Mouse (Mus musculus) T-helper 1 cell (primary cell): ENCODE measurements around the gene Gm10188.

Experiments used
- in situ Hi-C: fragments of 300-600 bp; cut with MboI, MseI; formaldehyde crosslinking; loops from one replicate; pipeline ENCODE4 v1.15.1; 2025; ENCODE audit warnings: high pct_unique_total_duplicates

The Gm10188 gene

DNA sequence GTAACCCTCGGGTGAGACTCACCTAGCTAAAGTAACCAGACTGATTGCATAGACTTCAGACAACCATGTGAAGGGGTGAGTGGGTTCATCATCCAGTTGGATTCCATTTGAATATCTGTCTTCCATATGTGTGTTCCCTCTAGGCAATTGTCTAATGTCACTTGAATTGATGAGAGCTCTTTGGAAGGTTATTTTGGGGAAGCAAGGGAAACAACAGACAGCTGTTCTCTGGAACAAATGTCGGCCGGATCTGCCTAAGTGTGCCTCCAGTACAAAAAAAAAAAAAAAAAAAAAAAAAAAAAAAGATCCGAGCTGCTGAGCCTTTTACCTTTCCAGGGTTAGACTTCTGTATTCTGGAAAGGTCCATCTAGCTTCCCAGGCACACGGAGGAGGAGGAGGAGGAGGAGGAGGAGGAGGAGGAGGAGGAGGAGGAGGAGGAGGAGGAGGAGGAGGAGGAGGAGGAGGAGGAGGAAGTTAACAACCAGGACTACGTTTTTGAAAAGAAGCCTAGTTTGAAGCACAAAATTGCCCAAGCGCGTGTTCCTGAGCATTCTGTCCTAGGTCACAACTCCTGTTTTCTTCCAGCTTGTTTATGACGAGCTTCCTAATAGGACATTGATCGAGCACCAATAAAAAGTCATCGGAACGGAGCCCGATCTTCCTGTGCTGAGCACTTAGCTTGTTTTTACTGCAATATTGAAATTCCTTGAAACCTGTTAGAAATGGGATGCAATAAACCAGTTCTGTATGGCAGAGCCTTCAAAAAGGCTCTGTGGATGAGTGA is 3.1 kb downstream of the Gm10188 start:
- in situ Hi-C loops = no loop called here

DNA sequence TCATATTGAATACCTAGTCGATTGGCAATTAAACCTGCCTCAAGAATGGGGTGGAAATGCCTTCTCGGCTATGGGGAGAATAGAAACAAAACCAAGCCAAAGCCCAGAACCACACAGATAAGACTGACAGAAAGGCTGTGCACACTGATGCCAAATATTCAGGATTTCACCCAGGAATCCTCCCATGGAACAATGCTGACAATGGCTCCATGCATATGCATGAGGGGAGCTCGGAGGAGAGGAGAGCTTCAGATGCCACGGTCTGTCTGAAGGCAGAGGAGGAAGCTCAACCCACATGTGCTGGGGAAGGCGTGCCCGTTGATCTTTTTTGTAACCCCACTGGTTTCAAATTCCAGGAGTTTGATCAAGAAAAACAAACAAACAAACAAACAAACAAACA is 7.4 kb downstream of the Gm10188 start:
- in situ Hi-C loops = no loop called here

DNA sequence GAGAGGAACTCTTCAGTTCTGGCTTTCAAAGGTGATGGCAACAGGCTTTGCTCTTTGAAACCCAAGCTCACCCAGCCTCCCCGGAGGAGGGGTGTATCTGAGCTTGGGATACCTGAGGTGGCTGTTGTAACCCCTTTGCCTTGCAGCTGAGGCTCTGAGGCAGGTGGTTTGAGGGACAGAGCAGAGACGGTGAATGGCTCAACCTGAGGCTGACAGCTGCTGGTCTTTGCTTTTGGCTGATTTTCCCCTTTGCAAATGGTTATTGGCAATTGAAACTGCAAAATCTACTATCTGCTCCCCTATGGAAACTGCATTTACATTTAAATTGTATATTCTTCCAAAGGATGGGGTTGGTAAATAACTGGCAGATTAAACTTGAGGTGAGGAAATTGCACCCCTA is 7.9 kb downstream of the Gm10188 start:
- in situ Hi-C loops = no loop called here

DNA sequence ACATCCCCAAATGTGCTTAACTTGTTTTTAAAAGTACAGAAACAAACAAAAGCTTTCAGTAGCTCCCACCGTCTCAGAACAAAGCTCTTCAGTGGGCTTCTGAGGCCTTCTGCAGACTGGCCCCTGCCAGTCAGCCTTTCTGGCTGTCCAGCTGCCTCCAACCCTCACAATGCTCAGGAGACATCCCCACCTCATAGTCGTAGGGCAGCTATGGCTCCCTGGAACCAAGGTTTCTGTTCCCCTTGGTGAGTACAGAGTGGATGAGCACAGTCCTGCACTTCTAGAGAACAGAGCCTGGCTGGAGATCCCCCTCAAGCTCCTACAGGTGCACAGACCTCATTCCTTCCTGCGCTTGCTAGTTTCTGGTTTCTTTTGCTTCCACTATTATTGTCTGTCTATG is 13.3 kb downstream of the Gm10188 start:
- in situ Hi-C loops = no loop called here

DNA sequence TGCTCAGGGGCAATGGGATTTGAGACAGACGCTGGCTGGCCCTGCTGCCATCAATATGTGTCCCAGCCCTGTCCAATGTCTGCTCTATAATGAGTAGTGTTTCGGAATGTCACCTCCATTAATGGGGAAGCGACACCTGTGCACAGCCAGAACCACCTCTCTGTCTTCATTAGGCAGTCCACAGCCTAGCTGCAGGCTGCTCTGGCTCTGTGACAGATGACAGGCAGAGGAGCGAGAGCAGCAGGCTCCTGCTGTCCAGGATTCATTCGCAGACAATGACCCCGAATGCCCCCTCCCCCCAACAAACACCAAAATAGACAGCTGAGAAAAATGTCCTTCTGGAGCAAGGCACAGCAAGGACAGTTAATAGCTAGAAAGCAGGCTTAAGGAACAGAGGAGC is 16.5 kb downstream of the Gm10188 start:
- in situ Hi-C loops = loop anchor here (5.0 kb wide), 1 partner anchor 91 kb away; no protein-coding TSS in a partner anchor

DNA sequence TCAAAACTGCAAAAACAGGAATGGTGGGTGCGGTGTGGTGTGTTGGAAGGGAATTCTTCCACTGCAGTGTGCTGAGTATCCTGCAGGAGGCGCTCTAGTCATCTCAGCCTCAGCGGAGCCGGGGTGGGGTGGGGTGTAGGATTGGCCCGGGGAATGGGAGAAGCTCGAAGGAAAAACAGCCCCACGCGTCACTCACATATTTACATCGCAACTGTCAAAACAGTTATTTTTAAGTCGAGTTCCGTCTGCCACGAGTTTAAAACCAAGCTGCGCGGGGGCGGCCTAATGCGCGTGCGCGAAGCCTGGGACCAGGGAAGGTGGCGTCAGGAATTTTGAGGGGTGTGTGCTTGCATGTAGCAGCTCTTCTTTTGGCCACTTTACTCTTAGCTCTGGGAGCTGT is 17.3 kb downstream of the Gm10188 start:
- in situ Hi-C loops = loop anchor here (5.0 kb wide), 1 partner anchor 90 kb away; no protein-coding TSS in a partner anchor

DNA sequence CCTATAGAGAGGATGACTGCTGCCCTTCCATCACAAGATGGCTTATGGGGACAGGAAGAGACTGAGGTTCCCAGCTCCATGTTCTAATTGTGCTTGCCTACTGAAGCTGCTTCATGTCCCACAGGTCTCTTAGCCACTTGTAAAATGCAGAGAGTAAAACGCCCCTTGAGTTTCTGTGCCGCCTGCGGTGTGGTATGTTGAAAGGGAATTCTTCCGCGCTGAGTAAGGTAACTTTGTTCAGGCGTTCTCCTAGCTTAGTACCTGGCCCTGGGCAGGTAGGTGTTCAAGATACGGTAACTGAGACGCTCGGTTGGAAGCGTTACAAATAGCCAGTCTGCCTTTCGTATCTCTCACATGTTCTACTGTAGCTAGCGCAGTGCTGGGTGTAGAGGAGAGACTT is 17.9 kb downstream of the Gm10188 start:
- in situ Hi-C loops = loop anchor here (5.0 kb wide), 1 partner anchor 89 kb away; no protein-coding TSS in a partner anchor

DNA sequence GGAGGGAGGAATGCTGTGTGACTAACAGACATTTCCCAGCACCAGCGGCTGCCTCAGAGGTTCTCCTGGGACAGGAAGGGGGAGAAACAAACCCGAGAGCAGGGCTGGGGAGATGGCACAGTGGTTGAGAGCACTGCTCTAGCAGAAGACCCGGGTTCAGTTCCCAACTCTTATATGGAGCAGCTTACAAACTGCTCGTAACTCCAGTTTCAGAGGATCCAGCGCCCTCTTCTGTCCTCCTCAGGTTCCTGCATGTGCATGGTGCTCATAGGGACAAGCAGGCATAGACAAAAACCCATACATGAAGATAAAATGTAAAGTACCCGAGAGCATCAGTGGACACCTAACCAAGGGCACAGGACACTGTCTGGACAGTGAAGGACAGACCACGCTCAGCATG is 18.6 kb downstream of the Gm10188 start:
- in situ Hi-C loops = loop anchor here (5.0 kb wide), 1 partner anchor 89 kb away; no protein-coding TSS in a partner anchor

DNA sequence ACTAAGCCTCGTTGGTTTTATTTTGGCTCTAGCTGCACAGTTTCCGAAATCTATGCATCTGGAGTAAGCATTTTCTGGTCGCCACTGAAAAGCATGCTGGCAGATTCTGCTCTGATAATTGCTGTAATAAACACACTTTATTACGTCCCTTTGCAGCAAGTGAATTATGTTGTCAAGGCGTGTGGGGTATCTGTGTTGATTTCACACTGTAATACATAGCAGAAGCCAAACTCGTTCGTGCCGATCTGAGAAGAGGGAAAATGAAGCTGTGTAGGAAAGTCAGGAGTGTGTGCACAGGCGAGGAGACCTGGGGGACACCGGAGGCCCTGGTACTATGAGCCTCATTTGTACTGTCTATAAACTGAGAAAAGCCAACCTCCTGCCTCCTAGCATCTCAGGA is 20.2 kb downstream of the Gm10188 start:
- in situ Hi-C loops = no loop called here

DNA sequence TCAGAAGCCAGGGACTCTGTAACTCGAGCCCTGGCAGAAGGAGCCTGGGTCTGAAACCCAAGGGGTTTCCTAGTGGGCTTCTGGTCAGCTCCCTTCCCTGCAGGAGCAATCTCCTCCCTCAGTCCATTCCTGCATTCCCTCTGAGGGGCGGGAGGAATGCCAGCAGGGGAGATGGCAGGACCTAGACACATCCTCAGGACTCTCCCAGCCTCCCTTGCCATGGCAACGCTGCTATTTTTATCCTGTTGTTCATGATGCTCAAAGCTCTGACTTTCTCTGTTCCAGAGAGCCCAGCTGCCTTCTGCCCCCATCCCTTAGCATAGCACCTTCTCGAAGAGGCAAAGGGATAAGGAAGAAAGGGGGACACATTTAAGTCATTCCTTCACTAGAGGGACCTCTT is 21.4 kb downstream of the Gm10188 start:
- in situ Hi-C loops = no loop called here

DNA sequence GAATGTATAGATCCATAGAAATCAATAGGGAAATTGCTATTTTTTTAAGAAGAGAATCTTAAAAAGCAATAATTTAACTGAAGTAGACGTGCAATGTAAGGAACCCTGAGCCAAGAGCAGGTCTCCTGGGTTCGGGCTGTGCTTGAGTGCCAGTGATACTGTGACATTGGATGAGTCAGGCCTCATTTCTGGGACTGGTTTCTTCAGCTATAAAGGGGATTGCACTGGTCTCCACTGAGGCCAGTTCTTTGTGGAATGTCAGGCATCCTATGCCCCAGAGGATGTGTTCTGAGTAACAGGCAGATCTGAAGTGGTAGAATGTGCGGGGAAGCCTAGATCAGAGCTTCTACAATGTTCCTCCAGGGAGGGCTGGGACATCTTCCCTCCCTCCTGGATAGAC is 22.7 kb downstream of the Gm10188 start:
- in situ Hi-C loops = no loop called here

DNA sequence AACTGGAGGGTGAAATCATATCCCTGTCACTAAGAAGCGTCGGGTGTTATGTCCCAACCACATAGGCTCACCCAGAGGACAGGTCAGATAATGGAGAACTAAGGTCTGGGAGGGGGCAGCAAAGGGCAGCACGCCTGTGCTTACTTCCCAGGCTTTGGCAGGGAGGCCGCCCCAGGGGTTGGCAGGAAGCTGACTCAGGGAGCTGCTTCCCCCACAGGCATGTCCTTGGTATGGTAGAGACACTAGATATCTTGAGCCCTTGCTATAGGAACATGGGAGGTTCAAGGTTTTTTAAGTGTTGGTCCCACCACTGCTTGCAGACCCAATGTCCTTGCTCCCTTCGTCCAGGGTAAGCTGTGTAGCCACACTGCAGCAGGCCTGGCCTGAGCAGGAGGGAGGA is 23.6 kb downstream of the Gm10188 start:
- in situ Hi-C loops = no loop called here

DNA sequence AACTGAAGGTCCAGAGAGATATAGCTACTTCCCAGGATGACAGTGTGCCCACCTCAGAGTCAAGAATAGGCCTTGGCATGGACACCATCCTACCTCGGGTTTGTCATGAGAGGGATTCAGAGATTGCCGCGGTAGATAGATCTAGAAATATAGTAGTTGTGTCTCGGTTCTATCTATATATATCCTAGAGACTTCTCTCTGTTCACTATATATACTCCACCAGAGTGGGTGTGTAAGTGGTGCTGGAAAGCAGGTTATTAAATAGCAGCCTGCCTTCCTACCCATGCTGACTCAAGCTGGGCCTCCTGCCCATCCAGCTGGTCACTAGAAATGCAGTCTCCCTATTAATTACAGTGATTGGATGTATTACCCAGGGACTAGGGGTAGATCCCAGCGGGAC is 26.8 kb downstream of the Gm10188 start:
- in situ Hi-C loops = no loop called here

DNA sequence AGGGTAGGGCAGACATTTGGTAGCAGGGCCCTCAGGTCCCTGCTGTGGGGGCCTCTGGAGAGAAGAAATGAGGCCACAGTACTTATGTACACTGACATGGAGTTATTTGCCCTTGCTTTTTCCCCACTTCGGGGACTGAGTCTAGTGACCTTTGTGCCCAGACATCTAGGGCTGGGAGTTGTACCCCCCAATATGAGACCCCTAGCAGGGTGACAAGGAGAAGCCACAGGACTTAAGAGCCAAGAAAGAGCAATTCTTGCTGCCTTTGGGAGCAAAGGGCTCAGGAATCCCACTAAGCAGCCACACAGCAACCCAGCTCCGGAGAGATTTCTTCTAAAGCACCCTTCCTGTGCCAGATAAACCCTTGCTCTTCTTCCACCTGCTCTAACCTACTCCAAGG is 27.6 kb downstream of the Gm10188 start:
- in situ Hi-C loops = no loop called here

DNA sequence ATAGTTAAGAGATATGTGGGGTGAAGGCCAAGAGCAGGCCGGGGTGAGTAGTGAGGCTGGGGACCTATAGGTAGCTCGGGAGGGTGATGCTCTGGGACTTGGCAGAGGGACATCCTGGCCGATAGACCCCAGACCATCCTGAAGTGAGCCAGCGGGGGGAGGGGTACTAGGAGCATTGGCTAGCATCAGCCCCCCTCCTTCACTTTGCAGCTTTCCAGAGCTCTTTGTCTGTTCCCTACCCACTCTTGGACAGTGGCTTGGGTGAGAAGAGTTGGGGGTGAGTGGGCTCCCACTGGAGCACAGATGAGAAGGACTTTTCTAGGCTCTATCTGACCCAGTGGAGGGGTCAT is 28.1 kb downstream of the Gm10188 start:
- in situ Hi-C loops = no loop called here

DNA sequence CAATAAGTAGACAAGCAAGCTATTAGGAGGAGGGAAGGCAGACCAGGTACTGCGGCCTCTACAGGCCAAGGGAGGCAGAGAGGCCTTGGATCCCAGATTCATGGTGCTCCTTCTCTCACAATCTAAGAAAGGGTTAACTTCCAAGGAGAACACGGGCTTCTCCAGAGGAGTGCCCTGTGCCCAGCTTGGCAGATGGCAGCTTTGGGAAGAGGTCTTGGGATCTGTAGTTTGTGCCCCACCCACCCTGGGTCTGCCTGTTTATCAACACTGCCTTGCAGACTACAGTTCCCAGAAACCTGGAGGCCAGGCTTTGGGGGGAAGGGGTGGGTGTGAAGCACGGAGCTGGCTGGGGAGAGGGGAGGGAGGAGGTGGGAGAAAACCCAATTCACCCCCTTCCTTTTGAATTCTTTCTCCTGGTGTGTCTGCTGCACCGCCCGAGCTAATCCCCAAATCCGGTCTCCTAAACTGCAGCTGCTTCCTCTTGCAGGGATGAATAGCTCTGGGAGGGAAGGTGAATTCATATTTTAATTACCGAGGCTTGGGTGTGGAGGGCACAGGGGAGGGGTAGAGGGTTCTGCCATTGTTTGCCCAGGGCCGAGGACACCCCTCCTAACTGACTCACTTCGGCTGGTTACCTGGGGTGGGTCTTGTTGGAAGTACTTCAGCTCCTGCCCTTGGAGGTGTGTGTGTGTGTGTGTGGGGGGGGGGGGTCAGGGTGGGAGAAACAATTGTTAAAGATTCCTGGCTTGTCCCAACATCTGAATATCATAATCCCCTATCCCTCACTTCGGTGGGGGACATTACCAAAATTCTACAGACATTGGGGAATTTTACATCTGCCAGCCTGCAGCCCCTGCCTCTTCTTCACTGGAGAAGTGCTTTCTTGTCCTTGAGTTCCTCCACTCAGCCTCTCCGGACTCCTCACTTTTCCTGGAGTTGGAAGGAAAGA is 28.7 kb downstream of the Gm10188 start:
- in situ Hi-C loops = no loop called here

DNA sequence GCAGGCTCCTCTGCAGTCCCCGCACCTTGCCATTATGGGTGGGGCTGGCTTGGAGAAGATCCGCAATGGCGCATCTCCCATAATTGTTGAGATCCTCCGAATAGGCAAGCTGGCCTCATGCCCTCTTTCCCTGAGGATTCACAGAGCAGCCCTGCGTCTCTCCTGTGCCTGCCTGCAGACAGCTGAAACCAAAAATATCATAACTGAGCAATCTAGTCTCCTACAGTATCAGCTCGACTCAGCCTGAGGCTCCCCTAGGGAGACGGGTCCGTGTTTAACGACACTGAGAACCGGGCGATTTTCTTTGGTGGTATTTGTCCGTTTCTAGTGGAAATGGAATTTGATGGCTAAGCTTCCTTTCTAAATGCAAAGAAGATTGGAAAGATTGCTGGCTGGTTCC is 29.6 kb downstream of the Gm10188 start:
- in situ Hi-C loops = no loop called here

DNA sequence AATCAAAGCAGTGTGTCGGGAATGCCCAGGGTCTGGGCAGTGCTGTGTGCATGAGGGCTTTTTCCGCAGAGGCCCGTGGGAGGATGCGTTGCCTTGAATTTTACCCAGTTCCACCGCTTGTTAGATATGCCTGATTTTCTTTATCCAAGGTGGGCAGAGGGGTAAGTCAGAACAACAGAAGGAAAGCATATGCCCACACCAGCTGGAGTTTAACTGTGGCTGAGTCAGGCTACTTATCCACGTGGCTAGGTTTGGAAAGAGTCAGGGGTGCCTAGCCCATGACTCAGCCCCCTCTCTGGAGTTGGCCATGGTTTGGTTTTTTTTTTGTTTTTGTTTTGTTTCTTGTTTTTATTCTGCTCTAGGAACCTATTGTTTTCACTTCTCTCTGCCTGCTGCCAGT is 30.3 kb downstream of the Gm10188 start:
- in situ Hi-C loops = no loop called here

DNA sequence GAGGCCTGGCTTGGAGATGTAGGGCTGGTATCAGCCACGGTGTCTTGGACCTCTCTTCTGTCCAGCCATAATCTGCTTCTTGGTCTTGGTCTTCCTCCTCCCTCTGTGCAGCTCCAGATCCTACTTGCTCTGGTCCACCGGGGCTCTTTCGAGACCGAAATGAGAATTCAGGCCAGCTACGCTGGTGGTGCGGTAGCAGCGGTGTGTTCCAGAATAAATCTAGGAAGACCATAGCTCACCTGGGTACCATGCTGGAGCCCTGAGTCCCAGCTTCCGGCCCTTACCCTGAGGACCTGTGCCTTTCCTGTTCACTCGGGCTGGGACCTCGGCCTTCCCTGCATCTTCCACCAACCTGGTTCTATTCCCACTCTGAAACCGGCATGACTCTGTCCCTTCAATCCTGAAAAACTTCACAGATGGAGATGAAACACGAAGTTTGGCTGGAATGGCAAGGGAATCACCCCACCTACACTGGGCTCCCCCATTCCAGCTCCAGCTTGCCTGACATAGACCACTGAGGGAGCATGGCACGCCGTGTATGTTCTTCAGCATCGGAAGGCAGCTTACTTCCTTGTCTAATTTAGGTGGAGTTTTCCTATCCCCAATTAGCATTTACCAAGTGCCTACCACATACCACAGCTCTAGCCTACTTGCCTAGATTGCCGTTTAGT is 31.0 kb downstream of the Gm10188 start:
- in situ Hi-C loops = no loop called here

DNA sequence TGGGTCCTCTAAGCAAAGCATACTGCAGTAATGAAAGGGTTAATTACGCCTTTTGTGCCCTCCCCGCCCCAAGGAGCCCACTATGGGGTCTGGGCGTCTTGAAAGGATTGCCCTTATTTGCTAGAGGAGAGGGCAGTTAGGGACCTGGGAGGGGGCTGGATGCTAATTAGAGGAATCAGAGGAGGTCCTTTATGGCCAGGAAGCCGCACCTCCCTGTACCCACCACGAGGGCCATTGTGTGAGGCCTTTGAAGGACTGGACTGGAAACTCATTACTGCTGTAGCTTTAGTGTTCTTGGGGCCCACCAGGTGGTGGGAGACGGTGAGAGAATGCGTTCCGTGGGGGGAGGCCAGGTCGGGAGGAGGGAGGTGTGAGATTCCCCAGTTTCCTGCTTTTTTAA is 31.9 kb downstream of the Gm10188 start:
- in situ Hi-C loops = no loop called here

DNA sequence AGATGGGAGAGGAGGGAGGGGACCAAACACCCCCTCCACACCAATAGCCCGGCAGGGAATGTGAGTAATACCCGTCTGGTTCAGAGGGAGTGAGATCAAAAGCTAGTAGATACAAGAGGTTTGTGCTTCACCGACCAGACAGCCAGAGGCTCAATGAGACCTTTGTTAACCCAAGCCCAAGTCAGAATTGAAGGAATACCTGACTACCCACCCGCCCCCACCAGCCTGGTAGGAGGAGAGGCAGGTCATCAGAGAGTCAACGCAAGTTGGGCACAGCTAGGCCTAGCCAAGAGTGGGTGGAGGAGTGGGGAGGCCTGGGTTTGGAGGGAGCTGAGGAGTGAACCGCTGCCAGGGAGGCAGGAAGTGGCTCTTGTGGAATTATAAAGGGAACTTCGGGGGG is 33.2 kb downstream of the Gm10188 start:
- in situ Hi-C loops = no loop called here

DNA sequence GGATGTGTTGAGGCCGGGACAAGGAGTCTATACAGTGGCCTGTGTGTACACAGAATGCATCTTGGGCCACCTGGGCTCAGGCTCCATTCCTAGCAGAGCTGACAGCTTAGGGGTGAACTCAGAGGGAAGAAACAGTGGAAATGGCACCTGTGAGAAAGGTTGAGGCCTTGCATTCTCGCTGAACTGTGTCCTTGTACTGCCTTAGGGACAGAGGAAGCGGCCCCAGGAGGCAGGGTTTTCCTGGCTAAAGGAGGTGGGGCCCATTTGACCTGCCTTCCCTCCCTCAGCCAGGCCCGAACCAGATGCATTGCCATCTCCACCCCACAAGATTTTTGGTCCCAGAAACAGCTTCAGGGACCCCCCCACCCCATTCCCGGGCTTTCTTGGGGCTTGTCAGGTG is 33.9 kb downstream of the Gm10188 start:
- in situ Hi-C loops = no loop called here
